Mouse (Mus musculus) brain, embryonic 14.5 days (tissue): ENCODE measurements around the gene Nav1. TPM values are rescaled to one million over a fixed set of nuclear protein-coding genes. Genes with fewer than 3 reads are reported as not detected.

ENCODE experiments used
- DNase-seq: peaks from one replicate; pipeline ENCODE4 v3.0.0-alpha.2; 2011; ENCODE audit warnings: low read depth
- CTCF ChIP-seq: fragments of 200-500 bp; IDR thresholded peaks from 2 replicates; pipeline ENCODE4 v1.5.1; 2012; ENCODE audit warnings: inconsistent platforms, mild to moderate bottlenecking, moderate library complexity, borderline replicate concordance; ENCODE audit not compliant: insufficient read depth, insufficient read length; ENCODE audit errors: extremely low read depth
- POLR2A ChIP-seq: fragments of 200-500 bp; IDR thresholded peaks from 2 replicates; pipeline ENCODE4 v1.6.1; 2012; ENCODE audit warnings: mild to moderate bottlenecking, inconsistent platforms, borderline replicate concordance; ENCODE audit not compliant: poor library complexity, insufficient read depth, insufficient read length, severe bottlenecking; ENCODE audit errors: extremely low read depth
- polyA plus RNA-seq: library from polyadenylated mRNA; depleted of rRNA; stranded (reverse); fragments of >200 nt; gene quantifications from 2 replicates; pipeline ENCODE4 v1.2.3, GENCODE M21; 2012

Nav1 gene
- polyA plus RNA-seq, 1 experiment = 92.9 TPM

DNA sequence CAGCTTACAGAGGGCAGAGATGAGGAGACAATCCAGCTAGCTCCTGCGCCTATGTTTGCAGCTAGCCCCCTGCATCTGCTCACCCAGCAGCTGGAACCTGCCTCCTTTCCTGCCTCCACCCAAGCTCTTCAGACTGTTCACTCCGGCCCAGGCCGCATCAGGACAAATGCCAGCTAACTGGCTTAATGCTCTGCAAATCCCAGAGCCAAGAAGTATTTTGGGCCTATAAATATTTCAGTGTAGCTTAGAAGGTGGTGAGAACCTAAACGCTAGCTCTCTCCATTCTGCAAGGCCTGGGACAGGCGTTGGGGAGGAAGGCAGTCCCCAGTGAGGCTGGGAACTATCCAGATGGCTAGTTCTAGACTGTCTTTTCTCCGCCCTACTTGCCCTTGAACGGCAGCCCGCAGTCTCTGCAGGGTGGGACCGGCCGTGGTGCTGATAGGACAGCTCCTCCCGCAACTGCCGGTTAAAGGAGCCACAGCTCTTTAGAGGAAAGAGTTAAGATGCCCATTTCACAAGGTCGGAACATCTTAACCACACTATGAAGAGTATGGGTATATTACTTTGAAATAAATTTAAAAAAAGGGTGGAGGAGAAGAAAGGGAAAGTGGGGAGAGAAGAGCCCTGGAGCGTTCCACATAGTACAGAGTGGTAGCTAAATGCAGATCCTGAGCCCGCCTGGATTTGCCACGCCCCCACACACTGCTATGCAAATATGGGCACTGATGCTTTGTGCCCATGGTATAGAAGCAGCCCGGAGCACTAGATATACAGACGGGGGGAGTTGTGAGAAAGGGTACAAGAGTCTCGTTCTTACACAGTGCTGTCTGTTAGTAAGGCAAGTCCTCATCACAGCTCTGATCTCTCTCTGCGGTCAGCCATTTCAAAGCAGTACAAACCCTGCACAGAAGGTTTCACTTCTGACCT lies 8.9 kb upstream of the Nav1 start:
- DNase-seq = peak; percentile 77
- TF ChIP-seq POLR2A (no peak), CTCF (no peak)

DNA sequence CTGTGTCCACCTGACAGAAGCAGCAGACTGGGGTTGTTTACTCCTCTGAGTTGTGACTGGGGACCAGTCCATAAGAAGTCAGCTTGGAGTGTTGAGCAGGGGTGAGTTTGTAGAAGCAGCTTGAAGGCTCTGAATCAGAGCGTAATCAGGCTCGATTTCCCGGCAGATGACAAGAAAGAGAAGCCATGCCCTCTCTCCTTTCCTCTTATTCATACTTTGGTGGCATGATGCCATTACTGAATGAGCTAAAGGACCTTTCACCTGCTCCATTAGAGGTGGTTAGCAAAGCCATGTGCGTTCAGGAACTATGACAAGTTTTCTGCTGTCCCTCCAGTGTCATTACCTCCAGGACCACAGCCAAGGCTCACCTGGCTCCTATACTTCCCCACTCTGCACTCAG lies 2.5 kb upstream of the Nav1 start:
- TF ChIP-seq POLR2A = no peak
- TF ChIP-seq CTCF = no peak
- DNase-seq = no peak

DNA sequence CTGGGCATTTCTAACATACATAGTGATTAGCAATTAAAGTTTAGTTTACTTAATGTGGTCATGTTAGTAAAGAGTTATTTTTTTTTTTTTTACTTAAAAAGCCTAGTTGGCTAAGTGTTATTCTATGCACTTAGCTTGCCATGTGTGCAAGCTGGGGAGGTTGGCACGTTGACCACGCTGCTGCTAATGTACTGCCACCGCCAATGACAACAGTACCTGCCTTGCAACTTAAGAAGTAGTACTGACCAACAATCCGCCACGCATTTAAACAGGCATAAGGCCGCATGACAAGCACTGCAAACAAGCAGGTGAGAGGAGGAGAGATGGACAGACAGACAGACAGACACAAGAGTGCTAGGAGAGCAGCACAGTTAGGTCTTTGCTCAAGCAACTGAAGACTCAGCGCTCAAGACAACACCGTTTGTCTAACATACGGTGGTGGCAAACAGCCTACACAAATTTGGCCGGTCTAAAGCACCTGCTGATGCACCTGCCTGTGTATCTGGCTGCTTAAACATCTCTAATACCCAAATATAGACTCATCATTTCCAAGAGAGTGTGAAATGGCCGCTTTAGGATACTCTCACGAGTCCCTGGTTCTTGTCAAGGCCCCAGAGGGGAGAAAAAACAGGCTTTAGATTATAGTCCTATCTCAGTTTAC lies 610 bp downstream of the Nav1 start:
- DNase-seq = peak; percentile 48
- TF ChIP-seq POLR2A (no peak), CTCF (no peak)

DNA sequence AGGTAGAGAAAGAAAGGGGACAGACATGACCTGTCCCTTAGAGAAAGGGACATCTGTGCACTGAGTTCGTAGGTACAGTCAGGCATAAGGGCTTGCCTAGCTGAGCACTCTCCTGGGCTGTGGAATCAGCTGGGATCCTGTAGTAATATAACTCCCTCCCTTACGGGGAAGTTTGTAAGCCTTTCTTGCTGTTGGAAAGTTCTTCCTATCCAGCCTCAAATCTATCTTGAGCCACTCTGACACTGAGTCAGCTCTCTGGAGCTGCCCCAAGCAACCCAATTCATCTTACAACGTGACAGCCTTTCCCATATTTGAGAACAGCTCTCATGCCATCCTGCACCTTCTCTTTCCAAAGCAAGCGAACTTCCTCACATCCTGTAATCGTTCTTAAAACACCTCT lies 1.6 kb downstream of the Nav1 start:
- peak; percentile 13 for DNase-seq
- TF ChIP-seq POLR2A (no peak), CTCF (no peak)

DNA sequence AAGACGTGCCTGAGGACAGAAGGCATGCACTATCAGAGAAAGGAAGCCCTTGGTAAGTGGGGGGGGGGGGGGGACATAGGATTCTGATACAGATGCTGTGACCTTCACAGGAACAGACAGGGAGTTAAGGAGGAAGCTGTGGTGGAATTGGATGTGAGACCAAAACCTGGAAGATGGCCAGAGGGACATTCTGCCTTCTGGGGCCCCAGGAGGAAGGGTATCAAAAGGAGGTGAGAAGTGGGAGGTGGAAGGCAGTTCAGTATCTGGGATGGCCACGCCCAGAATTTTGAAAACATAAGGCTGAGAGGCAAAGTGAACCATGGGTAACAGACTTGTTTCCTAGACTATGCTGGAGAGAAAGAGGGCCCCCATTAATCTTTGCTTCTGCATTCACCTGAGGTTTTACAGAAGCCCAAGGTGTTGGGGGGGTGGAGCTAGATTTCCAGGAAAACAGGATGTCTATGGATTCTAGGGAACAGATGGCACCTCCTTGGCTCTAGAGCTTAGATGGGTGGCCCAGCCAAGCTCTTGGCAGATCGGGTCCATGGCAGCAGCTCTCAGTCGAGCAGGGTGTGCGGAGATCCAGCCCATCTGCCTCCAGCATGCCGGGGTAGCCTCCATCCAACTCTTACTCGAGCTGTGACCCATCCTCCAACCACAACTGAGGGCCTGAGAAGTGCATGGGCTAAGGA lies 2.6 kb downstream of the Nav1 start:
- TF ChIP-seq POLR2A (no peak), CTCF (no peak)
- peak; percentile 72 for DNase-seq

DNA sequence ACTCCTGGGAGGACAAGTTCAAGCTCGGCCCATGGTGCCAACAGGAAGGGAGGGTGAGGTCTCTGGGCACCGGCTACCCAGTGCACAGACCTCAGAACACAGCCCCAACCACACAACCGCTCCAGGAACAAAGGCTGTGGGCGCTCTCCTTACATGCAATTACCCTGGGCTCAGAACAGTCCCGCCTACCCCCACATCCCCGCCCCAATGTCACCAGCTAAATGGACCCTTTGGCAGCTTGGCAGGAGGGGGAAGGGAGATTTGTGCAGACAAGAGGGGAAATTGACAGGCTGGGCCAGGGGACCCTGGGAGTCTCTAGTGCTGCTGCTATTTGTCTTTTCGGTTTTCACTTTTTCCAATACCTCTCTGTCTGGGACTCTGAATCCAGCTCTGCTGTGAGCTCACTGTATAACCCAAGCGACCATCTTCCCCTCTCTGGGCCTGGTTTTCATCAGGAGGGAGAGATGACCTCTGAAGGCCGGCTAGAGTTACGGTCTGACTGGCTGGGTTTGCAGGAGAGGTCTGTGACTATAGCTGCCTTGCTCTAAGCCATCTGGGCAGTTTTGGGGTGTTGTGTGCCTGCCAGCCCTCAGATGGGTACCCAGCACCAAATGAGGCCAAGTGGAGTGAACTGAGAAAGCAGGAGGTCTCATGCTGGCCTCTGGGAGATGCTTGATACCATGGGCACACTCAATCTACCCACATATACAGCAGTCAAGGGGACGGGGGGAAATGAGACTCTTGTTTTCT lies 3.8 kb downstream of the Nav1 start:
- peak; percentile 10; the same call in 1 of the 2 replicates for TF ChIP-seq POLR2A
- TF ChIP-seq CTCF = no peak
- peak; percentile 94 for DNase-seq

DNA sequence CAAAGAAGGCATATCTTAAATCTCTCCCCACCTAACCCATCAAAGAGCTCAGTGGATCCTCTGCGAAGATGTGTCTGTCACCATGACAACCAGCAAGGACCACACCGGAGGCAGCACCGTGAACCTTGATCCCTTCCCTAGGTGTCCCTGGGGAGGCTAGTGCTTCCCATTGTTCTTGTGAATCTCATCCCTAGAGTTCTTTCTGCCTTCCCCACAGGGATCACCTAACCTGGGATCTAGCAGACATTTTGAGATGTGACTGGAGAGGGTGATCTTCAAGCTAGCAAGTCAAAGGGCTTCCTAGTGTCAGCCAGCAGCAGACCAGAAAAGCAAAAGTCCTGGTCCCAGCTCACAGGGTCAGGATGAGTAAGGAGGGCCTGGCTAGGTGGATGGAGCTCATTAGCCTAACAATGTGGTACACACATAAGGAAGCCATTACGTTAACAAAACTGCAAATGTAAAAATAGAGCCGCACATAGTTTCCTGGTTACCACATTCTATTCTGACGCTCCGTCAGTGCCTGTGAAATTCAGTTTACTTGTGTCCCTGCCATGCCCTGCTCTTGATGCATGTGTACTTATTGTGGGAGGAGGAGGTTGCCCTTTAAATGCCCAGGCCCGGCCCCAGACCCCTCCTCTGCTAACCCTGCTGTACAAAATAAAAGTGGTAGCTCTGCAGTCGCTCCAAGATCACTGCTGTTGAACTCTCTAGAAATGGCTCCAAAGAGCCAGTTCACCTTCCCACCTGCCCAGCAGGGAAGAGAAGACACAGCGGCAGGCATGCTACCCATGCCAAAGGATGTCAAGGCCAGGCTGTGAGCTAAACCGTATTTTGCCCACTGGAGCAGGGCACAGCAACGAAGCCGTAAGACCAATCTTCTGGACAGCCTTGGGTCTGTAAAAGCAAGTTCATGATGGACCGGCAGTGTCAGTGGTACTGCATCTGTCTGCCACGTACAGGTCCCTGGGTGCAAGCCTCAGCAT lies 6.8 kb downstream of the Nav1 start:
- TF ChIP-seq CTCF (no peak), POLR2A (no peak)
- no peak for DNase-seq

DNA sequence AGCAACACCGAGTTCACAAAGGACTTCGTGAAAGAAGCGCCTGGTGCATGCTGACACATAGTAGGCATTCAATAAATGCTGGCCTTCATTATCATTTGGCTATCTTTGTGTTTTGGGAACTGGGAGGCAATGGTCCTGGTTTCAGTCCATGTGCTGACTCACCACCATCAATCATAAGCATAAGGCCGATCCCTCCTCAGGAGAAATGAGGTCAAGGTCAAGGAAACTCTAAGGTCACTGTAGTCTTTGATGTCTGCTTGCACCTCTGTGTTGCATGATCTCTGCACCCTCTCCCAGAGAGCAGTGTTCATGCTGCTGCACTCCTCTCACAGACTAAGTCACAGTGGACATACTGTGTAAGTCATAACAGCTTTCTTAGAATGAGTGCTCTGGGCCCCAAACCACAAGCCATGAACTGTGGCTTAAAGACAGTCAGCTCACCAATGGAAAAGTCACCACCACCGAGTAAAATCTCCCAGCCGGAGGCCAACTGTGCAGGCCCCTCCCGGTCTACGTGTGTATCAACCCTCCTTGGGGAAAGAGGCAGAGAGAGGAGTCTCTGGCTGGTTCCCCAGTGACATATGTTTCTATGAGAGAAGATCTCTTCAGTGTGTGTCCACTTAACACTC lies 8.7 kb downstream of the Nav1 start:
- no peak for DNase-seq
- no peak for TF ChIP-seq CTCF
- TF ChIP-seq POLR2A = no peak

DNA sequence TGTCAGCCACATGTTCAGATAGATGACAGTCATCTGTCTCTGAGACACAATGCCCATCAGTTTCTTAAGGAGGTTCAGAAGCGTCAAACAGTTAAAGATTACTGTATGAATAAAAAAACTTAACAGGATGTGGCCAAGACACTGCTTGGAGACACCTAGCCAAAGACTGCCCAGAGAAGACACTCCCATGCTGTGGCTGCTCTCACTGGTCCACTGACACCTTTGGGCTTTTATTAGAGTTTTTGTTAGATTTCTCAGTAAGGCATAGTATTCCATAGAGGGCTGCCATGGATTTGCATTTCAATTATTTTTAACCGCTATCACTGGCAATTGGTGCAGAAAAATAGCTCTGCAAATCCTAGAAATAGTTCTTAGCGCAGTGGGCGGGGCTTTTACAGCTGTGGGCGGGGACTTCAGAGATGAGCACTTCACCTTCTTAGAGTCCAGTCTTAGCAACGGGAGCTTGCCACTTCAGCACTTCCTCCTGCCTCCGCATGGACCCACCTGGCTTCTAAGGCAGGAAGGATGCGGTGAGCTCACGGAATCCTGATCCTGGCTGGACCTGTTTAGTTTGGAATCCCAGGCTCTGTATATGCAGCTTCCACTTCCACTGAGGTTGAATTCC lies 12.7 kb downstream of the Nav1 start:
- DNase-seq = no peak
- TF ChIP-seq POLR2A = no peak
- no peak for TF ChIP-seq CTCF

DNA sequence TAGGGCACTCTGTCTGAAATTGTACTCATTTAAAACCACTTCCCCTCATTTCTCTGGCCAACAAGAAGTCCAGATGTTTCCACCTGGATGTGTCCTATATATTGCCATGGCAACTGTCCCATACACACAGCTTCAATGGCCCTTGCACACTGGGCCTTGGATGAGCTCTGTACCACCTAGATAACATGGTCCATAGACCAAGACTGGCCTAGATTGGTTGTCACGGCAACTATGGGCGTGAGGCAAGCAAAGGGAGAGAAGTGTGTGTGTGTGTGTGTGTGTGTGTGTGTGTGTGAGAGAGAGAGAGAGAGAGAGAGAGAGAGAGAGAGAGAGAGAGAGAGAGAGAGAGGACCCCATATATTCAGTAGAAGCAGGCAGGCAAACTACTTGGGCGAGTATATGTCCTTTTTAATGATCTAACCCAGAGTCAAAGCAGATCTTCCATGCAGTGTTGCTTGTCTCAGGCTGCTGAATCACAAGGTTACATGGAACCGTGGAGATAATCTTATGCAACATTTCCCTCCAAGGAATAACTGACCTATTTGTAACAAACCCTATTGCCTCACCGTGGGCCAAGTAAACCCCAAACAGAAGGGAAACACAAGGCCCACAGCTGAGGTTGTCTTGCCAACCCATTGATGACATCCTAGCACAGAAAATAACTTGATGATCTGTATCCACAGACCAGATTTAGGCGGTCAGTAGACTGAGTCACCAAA lies 13.4 kb downstream of the Nav1 start:
- no peak for TF ChIP-seq CTCF
- TF ChIP-seq POLR2A = no peak
- peak; percentile 52 for DNase-seq
